Mouse (Mus musculus): ENCODE results near the gene Shbg. TPM values are rescaled to one million over a fixed set of nuclear protein-coding genes. Genes with fewer than 3 reads are reported as not detected.

The Shbg gene
- polyA plus RNA-seq, 1 experiment from 2014 or later, result 7.5 TPM

DNA sequence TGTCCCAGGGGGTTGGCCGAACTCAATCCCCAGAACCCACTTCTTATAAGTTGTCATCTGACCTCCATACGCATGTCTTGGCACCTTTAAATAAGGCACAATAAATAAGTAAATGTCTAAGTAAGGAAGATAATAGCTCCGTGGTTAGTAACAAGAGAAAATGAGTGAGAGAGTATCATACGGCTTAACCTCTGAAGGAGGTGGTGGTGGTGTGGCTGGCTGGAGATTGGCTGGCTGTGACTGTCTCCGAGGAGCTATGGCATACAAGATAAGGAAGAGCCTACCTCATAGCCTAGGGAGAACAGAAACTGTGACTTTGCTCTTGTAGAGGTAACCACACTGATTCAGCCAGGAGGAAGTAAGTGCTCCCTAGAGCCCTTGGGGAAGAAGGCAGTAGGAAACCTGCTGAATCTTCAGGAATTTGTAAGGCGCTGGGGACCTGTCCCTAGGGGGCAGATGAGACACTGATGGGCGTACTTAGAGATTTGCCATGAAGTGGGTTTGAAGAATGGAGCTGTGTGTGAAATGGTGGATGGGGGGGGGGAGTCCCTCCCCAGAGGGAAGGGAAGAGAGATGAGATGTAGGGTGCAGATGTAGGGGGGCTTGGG, 31.9 kb downstream of the Shbg start:
- Histone ChIP-seq H3K4me1 (peaks cover 26% of the 10 kb centered on the region), H3K27me3 (ENCODE audit: insufficient read depth, poor library complexity, severe bottlenecking) (no peaks in the 10 kb centered on the region), H3K27ac (peak overlapping the region; percentile 38; the same call in 1 of the 2 replicates), H3K36me3 (peaks cover 54% of the 10 kb centered on the region), H3K4me3 (no peak overlapping the region), H3K9me3 (no peaks in the 10 kb centered on the region)
- WGBS, result 67% methylated on average over 7 of the region's 7 CpGs
- DNase-seq (ENCODE audit: low spot score), result no peak

DNA sequence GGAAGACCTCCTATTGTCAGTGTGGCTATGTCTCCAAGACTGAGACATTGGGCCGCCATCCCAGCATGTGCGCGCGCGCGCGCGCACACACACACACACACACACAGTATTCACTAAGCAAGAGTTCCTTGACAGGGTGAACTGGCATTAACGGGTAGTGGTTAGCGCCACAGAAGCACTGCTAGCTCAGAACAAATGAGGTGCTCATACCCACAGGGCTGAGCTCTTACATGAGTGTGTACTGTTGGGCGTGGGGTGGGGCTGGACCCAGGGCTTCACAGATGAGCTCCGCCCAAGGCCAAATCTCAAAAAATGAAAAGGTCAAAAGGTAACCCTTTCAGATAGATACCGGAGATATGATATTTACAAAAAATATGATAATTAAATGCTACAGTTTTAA, 32.8 kb downstream of the Shbg start:
- peaks cover 45% of the 10 kb centered on the region for H3K36me3 ChIP-seq
- DNase-seq (ENCODE audit: low spot score), result no peak
- peaks cover 26% of the 10 kb centered on the region for H3K4me1 ChIP-seq
- H3K27ac ChIP-seq, result no peak overlapping the region
- no peak overlapping the region for H3K4me3 ChIP-seq
- H3K9me3 ChIP-seq, result no peaks in the 10 kb centered on the region
- no peaks in the 10 kb centered on the region for H3K27me3 ChIP-seq (ENCODE audit: insufficient read depth, poor library complexity, severe bottlenecking)
- 96% methylated on average over 13 of the region's 13 CpGs for WGBS

DNA sequence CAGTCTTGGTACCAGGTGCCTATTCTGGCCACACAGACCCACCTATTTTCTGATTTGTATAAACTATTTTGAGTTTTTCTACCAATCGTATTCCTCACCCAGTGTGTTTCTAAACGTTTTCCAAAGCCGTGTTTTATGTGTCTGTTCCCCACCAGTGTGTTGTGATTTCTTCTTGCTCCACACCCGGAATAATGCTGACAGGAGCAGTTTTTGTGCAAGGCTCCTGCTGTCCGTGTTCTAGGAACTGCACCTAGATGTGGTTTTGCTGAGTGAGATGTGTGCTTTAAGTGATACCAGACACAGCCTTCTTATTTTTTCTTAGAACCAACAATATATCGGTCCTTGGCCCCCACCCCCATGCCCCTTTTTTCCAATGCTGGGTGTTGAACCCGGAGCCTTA, 33.7 kb downstream of the Shbg start:
- no peak overlapping the region for H3K4me3 ChIP-seq
- no peaks in the 10 kb centered on the region for H3K9me3 ChIP-seq
- peaks cover 36% of the 10 kb centered on the region for H3K36me3 ChIP-seq
- H3K4me1 ChIP-seq, result peaks cover 31% of the 10 kb centered on the region
- 91% methylated on average over 7 of the region's 7 CpGs for WGBS
- DNase-seq (ENCODE audit: low spot score), result no peak
- no peaks in the 10 kb centered on the region for H3K27me3 ChIP-seq (ENCODE audit: insufficient read depth, poor library complexity, severe bottlenecking)
- no peak overlapping the region for H3K27ac ChIP-seq

DNA sequence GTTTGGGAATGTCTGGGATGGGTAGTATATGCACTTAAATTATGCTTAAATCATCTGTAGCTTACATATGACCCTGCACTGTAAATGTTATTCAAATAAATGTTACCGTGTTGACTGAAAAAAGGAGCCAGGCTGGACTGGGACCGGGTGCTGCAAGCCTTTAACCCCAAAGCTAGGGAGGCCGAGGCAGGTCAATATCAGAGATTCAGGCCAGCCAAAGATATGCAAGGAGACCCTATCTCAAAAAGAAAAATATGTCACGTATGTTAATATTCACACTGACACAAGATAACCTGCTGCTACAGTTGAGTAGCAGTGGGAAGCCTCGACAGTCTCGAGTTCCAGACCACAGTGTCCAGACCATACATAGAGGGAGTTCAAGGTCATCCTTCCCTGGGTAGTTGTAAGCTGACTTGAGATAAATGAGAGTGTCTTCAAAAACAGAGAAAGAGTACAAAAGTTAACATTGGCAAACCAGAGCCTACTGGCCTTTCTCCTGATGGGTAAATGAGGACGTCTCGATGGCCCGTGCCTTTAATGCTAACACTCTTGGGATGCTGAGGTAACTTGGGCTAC, 35.4 kb downstream of the Shbg start:
- no peaks in the 10 kb centered on the region for H3K9me3 ChIP-seq
- H3K4me3 ChIP-seq, result peak overlapping the region; percentile 70
- DNase-seq (ENCODE audit: low spot score), result no peak
- peak overlapping the region; percentile 91 for H3K27ac ChIP-seq
- no peaks in the 10 kb centered on the region for H3K27me3 ChIP-seq (ENCODE audit: insufficient read depth, poor library complexity, severe bottlenecking)
- H3K4me1 ChIP-seq, result peaks cover 42% of the 10 kb centered on the region
- WGBS, result 65% methylated on average over 9 of the region's 9 CpGs
- H3K36me3 ChIP-seq, result peaks cover 20% of the 10 kb centered on the region

DNA sequence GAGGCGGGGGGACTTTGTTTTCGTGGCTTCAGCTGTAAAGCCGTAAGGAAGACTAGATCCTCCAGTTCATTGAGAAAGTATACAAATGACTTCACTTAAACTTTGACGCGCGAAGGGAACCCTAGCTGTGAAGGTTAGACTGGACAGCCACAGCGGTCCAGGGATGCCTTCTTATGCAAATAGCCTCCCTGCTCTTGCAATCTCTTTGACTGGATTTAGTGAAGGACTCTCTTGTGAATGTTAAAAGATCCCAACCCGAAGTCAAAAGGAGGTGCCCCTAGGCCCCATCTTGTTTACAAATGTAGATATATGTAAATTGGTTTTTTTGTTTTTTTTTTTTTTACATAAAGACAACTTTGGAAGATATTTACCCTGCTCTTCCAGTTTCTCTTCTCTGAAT, 35.9 kb downstream of the Shbg start:
- peak overlapping the region; percentile 70 for H3K4me3 ChIP-seq
- no peaks in the 10 kb centered on the region for H3K9me3 ChIP-seq
- 1% methylated on average over 8 of the region's 8 CpGs for WGBS
- DNase-seq (ENCODE audit: low spot score), result no peak
- peaks cover 47% of the 10 kb centered on the region for H3K4me1 ChIP-seq
- H3K27ac ChIP-seq, result peak overlapping the region; percentile 91
- H3K36me3 ChIP-seq, result peaks cover 20% of the 10 kb centered on the region
- no peaks in the 10 kb centered on the region for H3K27me3 ChIP-seq (ENCODE audit: insufficient read depth, poor library complexity, severe bottlenecking)

DNA sequence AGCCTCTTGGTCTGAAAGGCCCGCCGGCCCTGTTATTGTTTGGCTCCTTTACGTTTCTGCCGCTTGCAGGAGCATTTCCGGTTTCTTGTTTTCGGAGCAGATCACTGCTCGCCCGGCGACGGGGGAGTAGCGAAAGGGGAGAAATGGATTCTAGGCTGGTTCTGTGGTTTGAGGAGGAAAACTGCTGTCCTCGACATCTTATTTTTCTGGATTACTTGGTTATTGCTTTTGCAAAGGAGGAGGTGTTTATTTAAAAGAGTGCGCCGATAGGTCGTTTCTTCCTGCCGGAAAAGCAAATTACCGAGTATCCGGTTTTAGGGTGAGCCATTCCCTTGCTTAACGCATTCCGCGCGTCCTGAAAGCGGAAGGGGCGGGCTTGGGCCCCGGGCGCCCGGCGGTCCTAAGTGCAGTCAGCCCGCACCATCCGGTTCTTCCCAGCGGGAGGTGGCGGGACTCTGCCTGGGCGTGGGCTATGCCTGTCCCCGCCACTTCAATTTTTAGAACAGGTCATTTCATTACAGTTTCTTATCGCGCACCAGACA, 36.5 kb downstream of the Shbg start:
- H3K4me1 ChIP-seq, result peaks cover 50% of the 10 kb centered on the region
- peak; percentile 96 for DNase-seq (ENCODE audit: low spot score)
- peaks cover 19% of the 10 kb centered on the region for H3K36me3 ChIP-seq
- H3K27me3 ChIP-seq (ENCODE audit: insufficient read depth, poor library complexity, severe bottlenecking), result no peaks in the 10 kb centered on the region
- WGBS, result under 1% methylated on average over 36 of the region's 36 CpGs
- peak overlapping the region; percentile 91 for H3K27ac ChIP-seq
- H3K9me3 ChIP-seq, result no peaks in the 10 kb centered on the region
- peak overlapping the region; percentile 70 for H3K4me3 ChIP-seq

DNA sequence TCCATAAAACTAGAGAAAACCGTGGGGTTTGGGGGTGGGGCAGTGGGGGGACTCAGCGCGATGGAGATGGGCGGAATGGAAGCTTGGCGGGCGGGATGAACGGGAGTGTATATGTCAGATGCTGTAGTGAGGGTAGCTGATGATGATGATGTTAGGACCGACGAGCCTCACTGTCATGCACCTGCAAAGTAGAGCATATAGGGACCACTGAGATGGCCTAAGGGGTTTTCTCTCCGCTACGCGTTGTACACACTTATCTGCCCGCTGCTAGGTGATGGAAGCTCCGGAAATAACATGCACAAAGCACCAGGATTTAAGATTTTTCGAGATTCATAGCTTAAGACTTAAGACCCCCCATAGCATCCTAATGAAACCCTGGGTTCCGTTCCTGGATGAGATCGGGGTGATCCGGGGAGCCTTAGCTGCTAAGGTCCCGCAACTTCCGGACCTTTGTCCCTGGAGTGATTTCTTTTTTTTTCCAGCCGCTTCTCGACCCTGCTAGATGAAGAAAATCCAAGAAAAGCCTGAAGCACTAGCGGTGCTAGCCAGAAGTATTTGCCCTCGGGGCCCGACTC, 37.0 kb downstream of the Shbg start:
- under 1% methylated on average over 25 of the region's 25 CpGs for WGBS
- Histone ChIP-seq H3K27me3 (ENCODE audit: insufficient read depth, poor library complexity, severe bottlenecking) (no peaks in the 10 kb centered on the region), H3K9me3 (no peaks in the 10 kb centered on the region), H3K4me1 (peaks cover 46% of the 10 kb centered on the region), H3K4me3 (peak overlapping the region; percentile 70), H3K36me3 (peaks cover 23% of the 10 kb centered on the region), H3K27ac (peak overlapping the region; percentile 91)
- no peak for DNase-seq (ENCODE audit: low spot score)

DNA sequence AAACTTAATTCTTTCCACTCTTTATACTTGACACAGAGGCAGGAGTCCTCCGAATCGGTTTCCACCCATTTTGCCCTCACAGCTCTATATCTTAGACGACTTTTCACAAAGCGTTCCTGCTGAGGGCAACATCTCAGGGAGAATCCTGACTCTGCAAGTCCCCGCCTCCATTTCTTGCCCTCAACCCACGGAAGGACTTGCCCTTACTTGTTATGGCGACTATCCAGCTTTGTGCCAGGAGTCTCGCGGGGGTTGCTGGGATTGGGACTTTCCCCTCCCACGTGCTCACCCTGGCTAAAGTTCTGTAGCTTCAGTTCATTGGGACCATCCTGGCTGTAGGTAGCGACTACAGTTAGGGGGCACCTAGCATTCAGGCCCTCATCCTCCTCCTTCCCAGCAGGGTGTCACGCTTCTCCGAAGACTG, 37.6 kb downstream of the Shbg start, which contains the start of the genes Wrap53 and Trp53:
Gene Wrap53, minus strand, starts transcription at position 165 of the 424 bp plus-strand sequence.
Gene Trp53, plus strand, starts transcription at position 269 of the 424 bp plus-strand sequence.
- H3K27me3 ChIP-seq (ENCODE audit: insufficient read depth, poor library complexity, severe bottlenecking), result no peaks in the 10 kb centered on the region
- peak within 1 kb of the TSS; percentile 91 for H3K27ac ChIP-seq
- H3K36me3 ChIP-seq, result peaks cover 26% of the 10 kb centered on the region
- DNase-seq (ENCODE audit: low spot score), result peak; percentile 98
- H3K9me3 ChIP-seq, result no peaks in the 10 kb centered on the region
- WGBS, result under 1% methylated on average over 13 of the region's 13 CpGs
- H3K4me3 ChIP-seq, result peak within 1 kb of the TSS; percentile 70
- H3K4me1 ChIP-seq, result peaks cover 45% of the 10 kb centered on the region

DNA sequence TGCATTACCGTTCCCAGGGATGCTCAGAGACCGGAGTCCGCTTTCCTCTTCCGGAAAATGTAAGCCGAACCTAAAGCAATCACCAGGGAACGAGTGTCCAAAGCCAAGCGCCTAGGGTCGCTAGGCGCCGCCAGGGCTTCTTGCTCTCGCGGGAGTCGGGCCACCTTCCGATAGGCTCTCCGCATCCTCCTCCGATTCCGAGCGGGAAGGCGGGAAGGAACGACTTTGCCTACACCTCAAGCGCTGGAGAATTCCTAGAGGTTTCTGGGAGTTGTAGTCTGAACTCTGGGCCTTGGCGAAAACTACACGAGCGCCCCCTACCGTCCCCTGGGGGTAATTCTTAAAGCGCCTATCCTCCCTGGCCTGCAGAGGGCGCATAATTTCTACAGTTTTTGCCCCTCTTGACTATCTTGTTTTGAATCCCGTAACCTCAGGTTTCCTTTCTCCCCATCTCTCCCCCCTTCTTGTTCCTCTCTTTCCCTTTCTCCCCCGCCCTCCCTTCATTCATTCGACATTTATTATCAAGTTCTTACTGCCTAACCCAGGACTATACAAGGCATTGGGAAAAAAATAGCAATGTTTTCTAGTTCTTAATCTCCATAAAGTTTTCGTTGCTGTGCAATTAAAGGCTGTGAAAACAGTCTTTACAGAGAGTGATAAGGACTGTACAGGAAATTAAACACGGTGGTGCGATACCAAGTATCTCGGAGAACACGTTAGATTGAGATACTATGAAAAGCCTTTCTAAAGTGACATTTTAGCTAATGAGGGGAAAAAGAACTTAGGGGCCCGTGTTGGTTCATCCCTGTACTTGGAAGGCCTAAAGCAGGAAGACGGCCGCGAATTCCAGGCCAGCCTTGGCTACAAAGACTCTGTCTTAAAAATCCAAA, 38.3 kb downstream of the Shbg start:
- Histone ChIP-seq H3K27me3 (ENCODE audit: insufficient read depth, poor library complexity, severe bottlenecking) (no peaks in the 10 kb centered on the region), H3K4me3 (peak overlapping the region; percentile 70), H3K9me3 (no peaks in the 10 kb centered on the region), H3K36me3 (peaks cover 29% of the 10 kb centered on the region), H3K27ac (peak overlapping the region; percentile 91), H3K4me1 (peaks cover 43% of the 10 kb centered on the region)
- DNase-seq (ENCODE audit: low spot score), result peak; percentile 99
- WGBS, result 3% methylated on average over 39 of the region's 39 CpGs

DNA sequence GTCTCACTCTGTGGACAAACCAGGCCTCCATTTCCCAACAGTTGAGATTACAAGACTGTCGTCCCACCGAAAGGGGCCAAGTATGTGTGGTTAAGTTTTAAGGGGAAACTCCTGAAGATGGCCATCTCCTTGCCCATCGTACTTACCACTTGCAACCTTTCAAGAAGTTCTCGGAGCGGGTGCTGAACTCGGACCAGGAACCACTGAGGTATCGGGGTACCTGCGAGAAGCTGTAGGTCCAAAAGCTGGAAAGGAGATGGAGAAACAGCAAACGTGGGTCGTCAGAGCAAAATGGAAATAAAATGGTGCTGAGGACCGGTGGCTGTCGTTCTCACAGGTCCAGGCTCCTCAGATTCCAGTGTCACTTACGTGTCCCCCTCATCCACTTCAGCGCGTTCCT, 39.4 kb downstream of the Shbg start:
- Histone ChIP-seq H3K36me3 (peaks cover 32% of the 10 kb centered on the region), H3K27me3 (ENCODE audit: insufficient read depth, poor library complexity, severe bottlenecking) (no peaks in the 10 kb centered on the region), H3K4me3 (peak overlapping the region; percentile 70), H3K9me3 (no peaks in the 10 kb centered on the region), H3K27ac (peak overlapping the region; percentile 91), H3K4me1 (peaks cover 43% of the 10 kb centered on the region)
- WGBS, result 10% methylated on average over 15 of the region's 15 CpGs
- no peak for DNase-seq (ENCODE audit: low spot score)

DNA sequence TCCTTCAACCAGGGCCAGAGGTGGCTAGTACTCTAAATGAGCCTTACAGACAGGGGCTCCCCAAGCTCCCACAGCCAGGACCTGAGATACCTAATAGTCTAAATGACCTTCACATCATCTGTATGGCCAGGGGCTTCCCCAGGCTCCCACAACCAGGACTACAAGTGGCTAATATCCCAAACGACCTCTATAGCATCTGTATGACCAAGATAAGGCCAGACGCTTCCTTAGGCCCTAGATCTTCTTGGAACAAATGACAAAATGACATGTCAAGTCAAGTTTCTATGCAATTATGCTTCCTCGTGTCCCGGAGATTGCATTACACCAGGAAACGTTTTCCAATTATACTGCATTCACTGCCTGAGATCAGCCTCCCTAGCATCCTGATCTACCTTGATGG, 41.4 kb downstream of the Shbg start:
- DNase-seq (ENCODE audit: low spot score), result no peak
- Histone ChIP-seq H3K4me3 (no peak overlapping the region), H3K4me1 (peaks cover 34% of the 10 kb centered on the region), H3K27ac (no peak overlapping the region), H3K27me3 (ENCODE audit: insufficient read depth, poor library complexity, severe bottlenecking) (no peaks in the 10 kb centered on the region), H3K36me3 (peaks cover 44% of the 10 kb centered on the region), H3K9me3 (no peaks in the 10 kb centered on the region)
- WGBS, result 67% methylated on average over 5 of the region's 5 CpGs

DNA sequence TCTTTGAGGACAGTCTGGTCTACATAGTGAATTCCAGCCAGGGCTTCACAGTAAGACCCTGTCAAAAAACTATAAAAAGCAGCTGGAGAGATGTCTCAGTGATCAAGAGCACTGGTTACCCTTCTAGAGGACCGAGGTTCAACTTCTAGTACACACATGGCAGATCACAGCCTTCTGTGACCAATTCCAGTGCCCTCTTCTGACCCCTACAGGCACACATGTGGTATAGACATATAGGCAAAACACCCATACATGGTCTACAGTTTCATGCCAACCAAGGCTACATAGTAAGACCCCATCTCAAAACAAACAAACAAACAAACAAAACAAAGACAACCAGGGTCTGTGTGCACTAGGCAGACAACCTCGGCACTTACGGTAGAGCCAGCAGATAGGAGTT, 42.5 kb downstream of the Shbg start:
- no peak overlapping the region; the same call in 1 of the 2 replicates for H3K27ac ChIP-seq
- no peak overlapping the region for H3K4me3 ChIP-seq
- peaks cover 34% of the 10 kb centered on the region for H3K4me1 ChIP-seq
- no peaks in the 10 kb centered on the region for H3K9me3 ChIP-seq
- no peaks in the 10 kb centered on the region for H3K27me3 ChIP-seq (ENCODE audit: insufficient read depth, poor library complexity, severe bottlenecking)
- DNase-seq (ENCODE audit: low spot score), result no peak
- 63% methylated on average over 3 of the region's 3 CpGs for WGBS
- peaks cover 55% of the 10 kb centered on the region for H3K36me3 ChIP-seq
